Mouse (Mus musculus): ENCODE measurements around the gene Hist1h3b. TPM values are rescaled to one million over a fixed set of nuclear protein-coding genes. Genes with fewer than 3 reads are reported as not detected.
A peak's percentile ranks its signal among the peaks of the same experiment; 100 is the strongest.
"Not testable (repeated sequence)": the region's sequence is repeated elsewhere in the genome, so short reads cannot be mapped to it uniquely, and the experiment has no call there.

Gene Hist1h3b
- polyA plus RNA-seq (2014; fragmentation: Nextera tagmentation; extraction: Ambion mirVana) = 4.6 and 6.7 TPM in 2 replicates

DNA sequence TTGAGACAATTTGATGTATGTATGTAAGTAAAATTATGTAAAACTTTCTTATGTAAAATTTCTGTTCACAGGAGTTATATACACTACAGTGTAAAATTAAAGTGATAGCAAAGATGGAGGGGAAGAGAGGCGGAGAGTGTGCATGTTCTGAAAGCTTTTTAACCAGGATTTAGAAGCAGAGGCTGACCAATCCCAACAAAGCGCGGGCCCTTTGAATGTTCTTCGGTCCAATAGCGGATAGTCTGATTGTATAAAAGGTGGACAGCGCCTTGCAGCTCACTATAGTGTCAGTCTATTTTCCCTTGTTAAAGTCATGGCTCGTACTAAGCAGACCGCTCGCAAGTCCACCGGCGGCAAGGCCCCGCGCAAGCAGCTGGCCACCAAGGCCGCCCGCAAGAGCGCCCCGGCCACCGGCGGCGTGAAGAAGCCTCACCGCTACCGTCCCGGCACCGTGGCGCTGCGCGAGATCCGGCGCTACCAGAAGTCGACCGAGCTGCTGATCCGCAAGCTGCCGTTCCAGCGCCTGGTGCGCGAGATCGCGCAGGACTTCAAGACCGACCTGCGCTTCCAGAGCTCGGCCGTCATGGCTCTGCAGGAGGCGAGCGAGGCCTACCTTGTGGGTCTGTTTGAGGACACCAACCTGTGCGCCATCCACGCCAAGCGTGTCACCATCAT lies at the start of gene Hist1h3b:
Gene Hist1h3b, plus strand, starts transcription at position 201 of the 675 bp plus-strand sequence.
- H3K27me3 ChIP-seq (ENCODE audit: control insufficient read depth, insufficient read depth, low read length); H3K36me3 ChIP-seq (ENCODE audit: control insufficient read depth, insufficient read depth, low read length); H3K9me3 ChIP-seq (ENCODE audit: control insufficient read depth, low read length): not testable (repeated sequence)
- Histone ChIP-seq H3K27ac (replicated peaks in 1 of 2; ENCODE audit: control insufficient read depth in 1 of 2, insufficient read depth in 1 of 2, low read depth in 2 of 2, low read length in 2 of 2) (peak within 1 kb of the TSS; percentile 93 to 94), H3K9ac (ENCODE audit: low read length) (peak within 1 kb of the TSS; percentile 76), H3K4me1 (ENCODE audit: control insufficient read depth in 2 of 2, insufficient read depth in 2 of 2, low read length in 2 of 2) (peaks cover 0 to 18% of the 10 kb centered on the region in 2 experiments; a peak in 2 of 4 replicates), H3K4me2 (ENCODE audit: low read length) (peak within 1 kb of the TSS; percentile 70), H3K4me3 (ENCODE audit: control insufficient read depth in 1 of 2, insufficient read depth in 1 of 2, low read depth in 1 of 2, low read length in 2 of 2) (peak within 1 kb of the TSS; percentile 41 to 51)
- under 1% methylated on average over 16 of the region's 47 CpGs for WGBS
- peak; percentile 78 for ATAC-seq (ENCODE audit: insufficient number of reproducible peaks, insufficient read depth, low FRiP score, low read depth)

DNA sequence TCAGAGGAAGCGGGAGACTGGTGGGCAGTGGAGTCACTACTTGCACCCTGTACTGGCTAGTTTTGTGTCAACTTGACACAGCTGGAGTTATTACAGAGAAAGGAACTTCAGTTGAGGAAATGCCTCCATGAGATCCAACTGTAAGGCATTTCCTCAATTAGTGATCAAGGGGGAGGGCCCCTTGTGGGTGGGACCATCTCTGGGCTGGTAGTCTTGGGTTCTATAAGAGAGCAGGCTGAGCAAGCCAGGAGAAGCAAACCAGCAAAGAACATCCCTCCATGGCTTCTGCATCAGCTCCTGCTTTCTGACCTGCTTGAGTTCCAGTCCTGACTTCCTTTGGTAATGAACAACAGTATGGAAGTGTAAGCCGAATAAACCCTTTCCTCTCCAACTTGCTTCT lies 49.3 kb upstream of the Hist1h3b start:
- not testable (repeated sequence) for H3K27me3 ChIP-seq (ENCODE audit: control insufficient read depth, insufficient read depth, low read length); H3K4me1 ChIP-seq (ENCODE audit: control insufficient read depth in 2 of 2, insufficient read depth in 2 of 2, low read length in 2 of 2); H3K4me3 ChIP-seq (ENCODE audit: control insufficient read depth in 1 of 2, insufficient read depth in 1 of 2, low read depth in 1 of 2, low read length in 2 of 2); H3K9ac ChIP-seq (ENCODE audit: low read length); ATAC-seq (ENCODE audit: insufficient number of reproducible peaks, insufficient read depth, low FRiP score, low read depth); H3K4me2 ChIP-seq (ENCODE audit: low read length); H3K27ac ChIP-seq (replicated peaks in 1 of 2; ENCODE audit: control insufficient read depth in 1 of 2, insufficient read depth in 1 of 2, low read depth in 2 of 2, low read length in 2 of 2); H3K9me3 ChIP-seq (ENCODE audit: control insufficient read depth, low read length); H3K36me3 ChIP-seq (ENCODE audit: control insufficient read depth, insufficient read depth, low read length)
- WGBS = 58% methylated on average over 2 of the region's 2 CpGs

DNA sequence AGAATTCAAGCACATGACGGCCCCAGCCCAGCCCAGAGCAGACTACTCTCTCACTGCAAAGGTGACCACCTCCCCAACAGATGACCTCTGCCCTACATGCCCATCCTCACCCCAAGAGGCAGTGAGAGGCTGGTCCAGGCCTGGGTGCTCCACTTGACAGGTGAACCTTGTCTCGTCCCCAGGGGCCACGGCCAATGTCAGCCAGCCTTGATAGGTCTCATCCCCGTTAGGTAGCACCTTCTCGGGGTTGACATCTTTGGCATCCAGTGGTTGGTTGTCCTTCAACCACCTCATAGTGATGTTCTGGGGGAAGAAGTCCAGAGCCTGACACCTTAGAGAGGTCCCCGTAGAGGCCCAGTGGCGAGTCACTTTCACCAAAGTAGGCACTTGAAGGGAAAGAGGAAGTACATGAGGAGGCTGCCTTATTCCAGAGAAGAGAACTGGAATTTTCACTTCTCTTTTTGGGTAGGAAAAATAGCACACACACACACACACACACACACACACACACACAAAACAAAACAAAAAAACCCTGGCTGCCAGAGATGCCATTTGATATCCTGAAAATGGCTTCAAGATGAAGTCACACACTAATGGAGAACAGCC lies 46.2 kb upstream of the Hist1h3b start:
- Histone ChIP-seq H3K9ac (ENCODE audit: low read length) (no peak overlapping the region), H3K4me3 (ENCODE audit: control insufficient read depth in 1 of 2, insufficient read depth in 1 of 2, low read depth in 1 of 2, low read length in 2 of 2) (no peak overlapping the region), H3K4me2 (ENCODE audit: low read length) (no peak overlapping the region), H3K9me3 (ENCODE audit: control insufficient read depth, low read length) (no peaks in the 10 kb centered on the region), H3K36me3 (ENCODE audit: control insufficient read depth, insufficient read depth, low read length) (no peaks in the 10 kb centered on the region), H3K27me3 (ENCODE audit: control insufficient read depth, insufficient read depth, low read length) (no peaks in the 10 kb centered on the region), H3K27ac (replicated peaks in 1 of 2; ENCODE audit: control insufficient read depth in 1 of 2, insufficient read depth in 1 of 2, low read depth in 2 of 2, low read length in 2 of 2) (no peak overlapping the region), H3K4me1 (ENCODE audit: control insufficient read depth in 2 of 2, insufficient read depth in 2 of 2, low read length in 2 of 2) (peaks cover 7 to 18% of the 10 kb centered on the region in 2 experiments)
- ATAC-seq (ENCODE audit: insufficient number of reproducible peaks, insufficient read depth, low FRiP score, low read depth) = no peak
- WGBS = 80% methylated on average over 7 of the region's 7 CpGs

DNA sequence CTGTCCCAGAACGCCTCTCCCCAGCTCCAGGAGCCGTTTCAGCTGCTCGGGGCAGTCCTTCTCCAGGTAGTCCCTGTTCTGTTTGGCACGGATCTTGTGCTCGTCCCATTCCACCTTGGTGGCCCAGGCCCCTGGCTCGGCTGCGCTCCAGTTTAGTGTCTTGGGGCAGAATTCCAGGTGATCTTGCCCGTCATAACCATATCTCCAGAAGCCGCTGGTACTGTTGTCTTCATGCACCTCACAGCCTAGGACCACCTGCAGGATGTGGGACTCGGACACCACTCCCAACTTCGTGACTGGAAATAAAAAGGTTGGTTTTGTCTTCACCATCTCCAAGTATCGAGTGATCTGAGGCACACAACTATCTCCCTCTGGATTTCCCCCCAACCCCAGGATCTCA lies 45.3 kb upstream of the Hist1h3b start:
- Histone ChIP-seq H3K9ac (ENCODE audit: low read length) (no peak overlapping the region), H3K9me3 (ENCODE audit: control insufficient read depth, low read length) (no peaks in the 10 kb centered on the region), H3K27ac (replicated peaks in 1 of 2; ENCODE audit: control insufficient read depth in 1 of 2, insufficient read depth in 1 of 2, low read depth in 2 of 2, low read length in 2 of 2) (no peak overlapping the region), H3K4me1 (ENCODE audit: control insufficient read depth in 2 of 2, insufficient read depth in 2 of 2, low read length in 2 of 2) (peaks cover 7 to 15% of the 10 kb centered on the region in 2 experiments), H3K4me3 (ENCODE audit: control insufficient read depth in 1 of 2, insufficient read depth in 1 of 2, low read depth in 1 of 2, low read length in 2 of 2) (no peak overlapping the region), H3K36me3 (ENCODE audit: control insufficient read depth, insufficient read depth, low read length) (no peaks in the 10 kb centered on the region), H3K27me3 (ENCODE audit: control insufficient read depth, insufficient read depth, low read length) (no peaks in the 10 kb centered on the region), H3K4me2 (ENCODE audit: low read length) (no peak overlapping the region)
- no peak for ATAC-seq (ENCODE audit: insufficient number of reproducible peaks, insufficient read depth, low FRiP score, low read depth)
- 92% methylated on average over 12 of the region's 12 CpGs for WGBS

DNA sequence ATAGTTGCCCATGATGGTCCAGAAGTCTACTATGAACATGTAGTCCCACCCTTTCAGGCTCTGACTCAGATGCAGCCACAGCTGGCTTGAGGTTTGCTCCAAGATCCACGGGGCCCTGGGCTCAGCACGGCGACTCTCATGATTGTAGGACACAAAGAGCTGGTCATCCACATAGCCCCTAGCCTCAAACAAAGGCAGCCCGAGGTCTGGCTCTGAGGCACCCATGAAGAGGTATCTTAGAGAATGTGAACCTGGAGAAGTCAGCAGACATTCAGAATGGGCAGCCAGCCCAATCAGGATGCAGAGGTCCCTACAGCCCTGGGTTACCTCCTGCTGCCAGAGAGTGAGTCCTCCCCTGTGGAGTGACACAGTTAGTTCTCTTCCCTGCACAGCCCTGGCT lies 44.0 kb upstream of the Hist1h3b start:
- Histone ChIP-seq H3K4me2 (ENCODE audit: low read length) (no peak overlapping the region), H3K9me3 (ENCODE audit: control insufficient read depth, low read length) (no peaks in the 10 kb centered on the region), H3K4me3 (ENCODE audit: control insufficient read depth in 1 of 2, insufficient read depth in 1 of 2, low read depth in 1 of 2, low read length in 2 of 2) (no peak overlapping the region), H3K36me3 (ENCODE audit: control insufficient read depth, insufficient read depth, low read length) (no peaks in the 10 kb centered on the region), H3K9ac (ENCODE audit: low read length) (no peak overlapping the region), H3K27ac (replicated peaks in 1 of 2; ENCODE audit: control insufficient read depth in 1 of 2, insufficient read depth in 1 of 2, low read depth in 2 of 2, low read length in 2 of 2) (peak overlapping the region; percentile 46 to 59), H3K27me3 (ENCODE audit: control insufficient read depth, insufficient read depth, low read length) (no peaks in the 10 kb centered on the region), H3K4me1 (ENCODE audit: control insufficient read depth in 2 of 2, insufficient read depth in 2 of 2, low read length in 2 of 2) (peaks cover 7 to 15% of the 10 kb centered on the region in 2 experiments)
- 76% methylated on average over 4 of the region's 4 CpGs for WGBS
- ATAC-seq (ENCODE audit: insufficient number of reproducible peaks, insufficient read depth, low FRiP score, low read depth) = no peak

DNA sequence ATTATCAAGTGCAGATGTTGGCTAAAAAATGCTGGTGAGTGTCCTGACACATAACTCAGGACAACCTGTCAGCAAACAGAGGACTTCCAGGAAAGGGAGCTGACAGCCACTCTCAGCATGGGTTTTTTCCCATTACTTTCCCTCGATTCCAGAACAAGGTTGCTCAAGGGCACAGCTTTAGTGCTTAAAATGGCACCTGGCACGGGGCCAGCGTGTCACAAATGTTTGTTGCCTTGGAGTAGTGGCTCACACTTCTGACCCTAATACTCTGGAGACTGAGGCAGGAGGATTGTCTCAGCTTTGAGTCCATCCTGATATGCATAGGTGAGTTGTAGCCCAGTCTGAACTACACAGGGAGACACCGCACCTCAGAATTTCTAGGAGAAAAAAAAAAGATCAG lies 43.4 kb upstream of the Hist1h3b start:
- peak overlapping the region in 1 of 2 experiments; percentile 59; a peak in 2 of 4 replicates for H3K27ac ChIP-seq (replicated peaks in 1 of 2; ENCODE audit: control insufficient read depth in 1 of 2, insufficient read depth in 1 of 2, low read depth in 2 of 2, low read length in 2 of 2)
- H3K27me3 ChIP-seq (ENCODE audit: control insufficient read depth, insufficient read depth, low read length) = no peaks in the 10 kb centered on the region
- H3K9me3 ChIP-seq (ENCODE audit: control insufficient read depth, low read length) = no peaks in the 10 kb centered on the region
- ATAC-seq (ENCODE audit: insufficient number of reproducible peaks, insufficient read depth, low FRiP score, low read depth) = no peak
- H3K4me3 ChIP-seq (ENCODE audit: control insufficient read depth in 1 of 2, insufficient read depth in 1 of 2, low read depth in 1 of 2, low read length in 2 of 2) = no peak overlapping the region
- WGBS = 47% methylated on average over 4 of the region's 4 CpGs
- no peaks in the 10 kb centered on the region for H3K36me3 ChIP-seq (ENCODE audit: control insufficient read depth, insufficient read depth, low read length)
- H3K9ac ChIP-seq (ENCODE audit: low read length) = no peak overlapping the region
- peaks cover 7 to 15% of the 10 kb centered on the region in 2 experiments for H3K4me1 ChIP-seq (ENCODE audit: control insufficient read depth in 2 of 2, insufficient read depth in 2 of 2, low read length in 2 of 2)
- no peak overlapping the region for H3K4me2 ChIP-seq (ENCODE audit: low read length)

DNA sequence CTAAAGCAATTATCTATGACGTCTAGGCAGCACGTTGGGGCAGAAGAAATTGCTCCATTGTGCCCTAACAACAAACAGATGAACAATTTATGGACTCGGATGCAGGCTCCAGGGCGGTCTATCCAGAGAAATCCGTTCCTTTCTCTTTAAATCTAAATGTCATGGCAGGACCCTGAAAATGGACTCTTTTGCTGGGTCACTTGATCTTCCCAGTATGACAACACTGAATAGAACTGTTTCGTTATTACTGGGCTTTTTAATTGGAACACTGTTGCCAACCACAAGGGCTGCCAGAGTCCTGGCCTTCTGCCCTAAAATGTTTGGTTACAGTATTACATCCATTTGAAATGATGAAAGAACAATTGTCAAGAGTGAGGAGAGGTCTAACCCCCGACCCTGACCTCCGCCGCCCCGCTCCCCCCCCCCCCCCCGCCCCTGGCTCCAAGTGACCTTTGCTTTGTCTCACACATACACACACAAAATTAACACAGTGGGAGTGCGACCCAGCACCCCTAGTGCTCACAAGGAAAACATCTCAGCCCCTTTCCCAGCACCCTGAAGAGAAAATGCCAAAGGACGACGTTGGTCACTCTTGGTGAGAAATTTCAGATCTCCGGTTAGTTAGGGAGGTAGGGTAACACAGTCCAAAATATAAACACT lies 42.2 kb upstream of the Hist1h3b start:
- H3K9ac ChIP-seq (ENCODE audit: low read length) = peak overlapping the region; percentile 80
- peak overlapping the region; percentile 53 to 60 for H3K4me3 ChIP-seq (ENCODE audit: control insufficient read depth in 1 of 2, insufficient read depth in 1 of 2, low read depth in 1 of 2, low read length in 2 of 2)
- H3K36me3 ChIP-seq (ENCODE audit: control insufficient read depth, insufficient read depth, low read length) = no peaks in the 10 kb centered on the region
- peaks cover 7 to 15% of the 10 kb centered on the region in 2 experiments for H3K4me1 ChIP-seq (ENCODE audit: control insufficient read depth in 2 of 2, insufficient read depth in 2 of 2, low read length in 2 of 2)
- H3K27me3 ChIP-seq (ENCODE audit: control insufficient read depth, insufficient read depth, low read length) = no peaks in the 10 kb centered on the region
- 28% methylated on average over 15 of the region's 15 CpGs for WGBS
- H3K27ac ChIP-seq (replicated peaks in 1 of 2; ENCODE audit: control insufficient read depth in 1 of 2, insufficient read depth in 1 of 2, low read depth in 2 of 2, low read length in 2 of 2) = peak overlapping the region; percentile 31 to 39; a peak in 3 of 4 replicates
- no peaks in the 10 kb centered on the region for H3K9me3 ChIP-seq (ENCODE audit: control insufficient read depth, low read length)
- H3K4me2 ChIP-seq (ENCODE audit: low read length) = peak overlapping the region; percentile 79
- no peak for ATAC-seq (ENCODE audit: insufficient number of reproducible peaks, insufficient read depth, low FRiP score, low read depth)

All from heart, embryonic 14.5 days (tissue).